Mouse (Mus musculus): ENCODE measurements around the gene Ehd4. TPM values are rescaled to one million over a fixed set of nuclear protein-coding genes. Genes with fewer than 3 reads are reported as not detected.
A peak's percentile ranks its signal among the peaks of the same experiment; 100 is the strongest.

Gene Ehd4
- polyA plus RNA-seq, 1 experiment from 2014 or later, result 17.4 TPM

GRCm38 (mm10) chr2:120125461-120125860, 28.9 kb downstream of the Ehd4 start:
- Histone ChIP-seq H3K4me2 (ENCODE audit: low read depth) (no peak overlapping the region), H3K4me3 (ENCODE audit: low read depth, low read length) (no peak overlapping the region), H3K4me1 (ENCODE audit: control insufficient read depth, insufficient read depth, low read length) (peaks cover 3% of the 10 kb centered on the region; the same call in 1 of the 2 replicates), H3K9me3 (ENCODE audit: control insufficient read depth, low read length) (no peaks in the 10 kb centered on the region), H3K27me3 (ENCODE audit: control insufficient read depth, insufficient read depth, low read length) (no peaks in the 10 kb centered on the region), H3K27ac (ENCODE audit: low read depth, low read length) (no peak overlapping the region), H3K36me3 (ENCODE audit: control insufficient read depth, insufficient read depth, low read length) (no peaks in the 10 kb centered on the region), H3K9ac (ENCODE audit: low read length) (no peak overlapping the region)
- DNase-seq (ENCODE audit: low spot score) (no peak), ATAC-seq (ENCODE audit: insufficient read depth, low FRiP score, low TSS enrichment) (no peak)
- WGBS, result 100% methylated on average over 1 of the region's 1 CpGs

DNA sequence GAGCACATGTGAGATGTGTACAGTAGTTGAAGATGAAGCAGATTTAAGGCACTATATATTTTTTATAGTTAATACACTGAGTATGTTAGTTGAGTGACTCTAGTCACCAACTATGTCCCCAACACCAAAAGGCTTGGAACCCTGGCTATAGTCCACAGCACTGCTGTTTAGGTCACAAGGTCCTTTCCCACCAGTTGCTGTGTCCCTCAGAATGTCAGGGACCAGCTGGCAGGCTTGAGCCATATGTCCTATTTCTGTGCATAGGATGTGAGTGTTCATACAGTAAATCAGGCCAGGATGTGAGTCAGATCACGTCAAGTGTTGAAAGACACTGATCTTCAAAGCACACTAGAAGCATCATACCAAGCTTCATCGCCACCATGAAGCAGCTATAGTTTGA, 29.5 kb downstream of the Ehd4 start:
- Histone ChIP-seq H3K9ac (ENCODE audit: low read length) (no peak overlapping the region), H3K4me3 (ENCODE audit: low read depth, low read length) (no peak overlapping the region), H3K4me2 (ENCODE audit: low read depth) (no peak overlapping the region), H3K27me3 (ENCODE audit: control insufficient read depth, insufficient read depth, low read length) (no peaks in the 10 kb centered on the region), H3K27ac (ENCODE audit: low read depth, low read length) (no peak overlapping the region), H3K36me3 (ENCODE audit: control insufficient read depth, insufficient read depth, low read length) (no peaks in the 10 kb centered on the region), H3K9me3 (ENCODE audit: control insufficient read depth, low read length) (no peaks in the 10 kb centered on the region), H3K4me1 (ENCODE audit: control insufficient read depth, insufficient read depth, low read length) (peaks cover 3% of the 10 kb centered on the region; the same call in 1 of the 2 replicates)
- WGBS, result 68% methylated on average over 2 of the region's 2 CpGs
- DNase-seq (ENCODE audit: low spot score), result no peak
- no peak for ATAC-seq (ENCODE audit: insufficient read depth, low FRiP score, low TSS enrichment)

DNA sequence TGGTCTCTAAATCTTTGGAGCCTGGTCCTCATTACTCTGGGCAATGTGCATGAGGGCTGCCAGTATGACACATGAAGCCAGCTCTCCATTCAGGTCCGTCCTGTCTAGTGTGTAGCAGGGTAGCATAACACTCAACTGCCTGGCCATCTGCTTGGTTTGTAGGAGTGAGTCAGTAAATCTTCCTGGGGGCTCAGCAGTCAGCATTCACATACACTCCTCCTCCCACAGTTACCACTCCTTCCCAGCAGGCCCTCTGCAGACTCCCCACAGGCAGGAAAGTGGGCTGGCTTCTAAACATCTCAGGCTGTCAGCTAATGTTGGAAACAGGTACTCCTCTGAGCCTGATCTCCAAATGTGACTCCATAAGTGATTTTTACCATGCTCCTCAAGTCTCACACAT, 30.3 kb downstream of the Ehd4 start:
- H3K9me3 ChIP-seq (ENCODE audit: control insufficient read depth, low read length), result no peaks in the 10 kb centered on the region
- H3K36me3 ChIP-seq (ENCODE audit: control insufficient read depth, insufficient read depth, low read length), result no peaks in the 10 kb centered on the region
- 23% methylated on average over 1 of the region's 1 CpGs for WGBS
- peak; percentile 19 for DNase-seq (ENCODE audit: low spot score)
- no peak for ATAC-seq (ENCODE audit: insufficient read depth, low FRiP score, low TSS enrichment)
- H3K4me2 ChIP-seq (ENCODE audit: low read depth), result no peak overlapping the region
- H3K4me1 ChIP-seq (ENCODE audit: control insufficient read depth, insufficient read depth, low read length), result no peaks in the 10 kb centered on the region
- H3K27me3 ChIP-seq (ENCODE audit: control insufficient read depth, insufficient read depth, low read length), result no peaks in the 10 kb centered on the region
- no peak overlapping the region for H3K4me3 ChIP-seq (ENCODE audit: low read depth, low read length)
- no peak overlapping the region for H3K27ac ChIP-seq (ENCODE audit: low read depth, low read length)
- H3K9ac ChIP-seq (ENCODE audit: low read length), result no peak overlapping the region

GRCm38 (mm10) chr2:120122983-120123382, 31.4 kb downstream of the Ehd4 start:
- Histone ChIP-seq H3K36me3 (ENCODE audit: control insufficient read depth, insufficient read depth, low read length) (no peaks in the 10 kb centered on the region), H3K9me3 (ENCODE audit: control insufficient read depth, low read length) (no peaks in the 10 kb centered on the region), H3K4me3 (ENCODE audit: low read depth, low read length) (no peak overlapping the region), H3K9ac (ENCODE audit: low read length) (no peak overlapping the region), H3K27me3 (ENCODE audit: control insufficient read depth, insufficient read depth, low read length) (no peaks in the 10 kb centered on the region), H3K27ac (ENCODE audit: low read depth, low read length) (no peak overlapping the region), H3K4me2 (ENCODE audit: low read depth) (no peak overlapping the region), H3K4me1 (ENCODE audit: control insufficient read depth, insufficient read depth, low read length) (no peaks in the 10 kb centered on the region)
- 93% methylated on average over 6 of the region's 6 CpGs for WGBS
- ATAC-seq (ENCODE audit: insufficient read depth, low FRiP score, low TSS enrichment), result no peak
- DNase-seq (ENCODE audit: low spot score), result no peak

DNA sequence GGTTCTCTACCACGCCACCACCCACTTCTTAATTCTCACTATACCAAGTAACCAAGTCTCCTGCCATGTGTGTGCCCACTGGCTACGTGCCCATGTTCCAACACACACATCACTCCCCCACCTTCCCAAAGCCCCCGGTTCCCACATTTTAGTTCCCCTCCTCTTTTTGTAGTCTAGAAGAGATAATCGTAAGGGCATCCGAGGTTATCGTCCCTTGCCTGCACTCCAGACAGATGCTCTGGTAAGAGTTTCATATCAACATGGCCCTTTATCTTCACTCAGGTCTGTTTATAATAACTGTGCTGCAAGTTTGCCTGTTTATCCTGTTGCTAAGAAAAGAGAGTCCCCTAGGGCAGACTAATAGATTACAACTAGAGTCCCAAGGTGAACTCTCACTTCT, 37.1 kb downstream of the Ehd4 start:
- DNase-seq (ENCODE audit: low spot score) (no peak), ATAC-seq (ENCODE audit: insufficient read depth, low FRiP score, low TSS enrichment) (no peak)
- Histone ChIP-seq H3K36me3 (ENCODE audit: control insufficient read depth, insufficient read depth, low read length) (no peaks in the 10 kb centered on the region), H3K4me2 (ENCODE audit: low read depth) (no peak overlapping the region), H3K4me3 (ENCODE audit: low read depth, low read length) (no peak overlapping the region), H3K4me1 (ENCODE audit: control insufficient read depth, insufficient read depth, low read length) (no peaks in the 10 kb centered on the region), H3K27ac (ENCODE audit: low read depth, low read length) (no peak overlapping the region), H3K9ac (ENCODE audit: low read length) (no peak overlapping the region), H3K27me3 (ENCODE audit: control insufficient read depth, insufficient read depth, low read length) (no peaks in the 10 kb centered on the region), H3K9me3 (ENCODE audit: control insufficient read depth, low read length) (no peaks in the 10 kb centered on the region)
- WGBS, result 94% methylated on average over 6 of the region's 6 CpGs

DNA sequence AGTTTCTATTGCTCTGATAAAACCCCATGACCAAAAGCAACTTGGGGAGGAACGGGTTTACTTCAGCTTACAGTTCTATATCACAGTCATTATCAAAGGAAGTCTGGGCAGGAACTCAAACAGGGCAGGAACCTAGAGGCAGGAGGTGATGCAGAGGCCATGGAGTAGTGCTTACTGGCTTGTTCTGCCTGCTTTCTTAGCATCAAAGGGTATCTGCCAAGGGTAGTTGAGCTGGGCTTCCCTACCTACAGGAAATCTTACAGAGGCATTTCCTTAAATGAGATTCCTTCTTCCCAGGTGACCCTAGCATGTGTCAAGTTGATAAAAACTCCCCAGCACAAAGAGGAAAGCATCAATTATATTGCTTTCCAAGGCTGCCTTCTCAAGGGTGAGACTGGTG, 38.0 kb downstream of the Ehd4 start:
- Histone ChIP-seq H3K9ac (ENCODE audit: low read length) (no peak overlapping the region), H3K9me3 (ENCODE audit: control insufficient read depth, low read length) (no peaks in the 10 kb centered on the region), H3K27me3 (ENCODE audit: control insufficient read depth, insufficient read depth, low read length) (no peaks in the 10 kb centered on the region), H3K4me2 (ENCODE audit: low read depth) (no peak overlapping the region), H3K36me3 (ENCODE audit: control insufficient read depth, insufficient read depth, low read length) (no peaks in the 10 kb centered on the region), H3K27ac (ENCODE audit: low read depth, low read length) (no peak overlapping the region), H3K4me3 (ENCODE audit: low read depth, low read length) (no peak overlapping the region), H3K4me1 (ENCODE audit: control insufficient read depth, insufficient read depth, low read length) (no peaks in the 10 kb centered on the region)
- no peak for ATAC-seq (ENCODE audit: insufficient read depth, low FRiP score, low TSS enrichment)
- DNase-seq (ENCODE audit: low spot score), result no peak
- 86% methylated on average over 1 of the region's 1 CpGs for WGBS

- Histone ChIP-seq H3K27ac (ENCODE audit: low read depth, low read length) (no peak overlapping the region), H3K4me2 (ENCODE audit: low read depth) (no peak overlapping the region), H3K4me1 (ENCODE audit: control insufficient read depth, insufficient read depth, low read length) (no peaks in the 10 kb centered on the region), H3K9me3 (ENCODE audit: control insufficient read depth, low read length) (no peaks in the 10 kb centered on the region), H3K9ac (ENCODE audit: low read length) (no peak overlapping the region), H3K36me3 (ENCODE audit: control insufficient read depth, insufficient read depth, low read length) (no peaks in the 10 kb centered on the region), H3K4me3 (ENCODE audit: low read depth, low read length) (no peak overlapping the region), H3K27me3 (ENCODE audit: control insufficient read depth, insufficient read depth, low read length) (no peaks in the 10 kb centered on the region)
- 74% methylated on average over 4 of the region's 4 CpGs for WGBS
- no peak for ATAC-seq (ENCODE audit: insufficient read depth, low FRiP score, low TSS enrichment)
- no peak for DNase-seq (ENCODE audit: low spot score)
Observed at GRCm38 (mm10) chr2:120114977-120115376, 39.4 kb downstream of the Ehd4 start.

DNA sequence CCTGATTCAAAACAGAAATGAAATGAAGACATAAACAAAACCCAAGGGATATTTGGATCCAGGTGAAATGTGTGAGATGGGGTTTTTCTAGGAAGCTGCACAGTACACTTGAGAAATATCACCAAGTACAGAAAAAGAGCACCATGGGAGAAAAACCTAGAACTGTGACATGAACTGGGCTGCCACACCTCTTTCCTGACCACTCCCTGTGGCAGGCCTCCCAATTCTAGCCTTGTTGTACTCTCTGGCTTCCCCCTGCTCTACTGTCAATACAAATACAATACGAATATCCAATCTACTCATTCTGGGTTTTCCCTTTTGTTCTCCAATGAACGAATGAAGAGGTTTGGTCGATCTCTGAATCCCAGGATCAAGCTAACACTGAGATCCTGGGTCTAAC, 40.4 kb downstream of the Ehd4 start:
- ATAC-seq (ENCODE audit: insufficient read depth, low FRiP score, low TSS enrichment) (no peak), DNase-seq (ENCODE audit: low spot score) (no peak)
- H3K36me3 ChIP-seq (ENCODE audit: control insufficient read depth, insufficient read depth, low read length), result no peaks in the 10 kb centered on the region
- no peak overlapping the region for H3K4me2 ChIP-seq (ENCODE audit: low read depth)
- no peak overlapping the region for H3K9ac ChIP-seq (ENCODE audit: low read length)
- 89% methylated on average over 3 of the region's 3 CpGs for WGBS
- no peak overlapping the region for H3K27ac ChIP-seq (ENCODE audit: low read depth, low read length)
- H3K4me3 ChIP-seq (ENCODE audit: low read depth, low read length), result no peak overlapping the region
- no peaks in the 10 kb centered on the region for H3K9me3 ChIP-seq (ENCODE audit: control insufficient read depth, low read length)
- no peaks in the 10 kb centered on the region for H3K27me3 ChIP-seq (ENCODE audit: control insufficient read depth, insufficient read depth, low read length)
- H3K4me1 ChIP-seq (ENCODE audit: control insufficient read depth, insufficient read depth, low read length), result no peaks in the 10 kb centered on the region

DNA sequence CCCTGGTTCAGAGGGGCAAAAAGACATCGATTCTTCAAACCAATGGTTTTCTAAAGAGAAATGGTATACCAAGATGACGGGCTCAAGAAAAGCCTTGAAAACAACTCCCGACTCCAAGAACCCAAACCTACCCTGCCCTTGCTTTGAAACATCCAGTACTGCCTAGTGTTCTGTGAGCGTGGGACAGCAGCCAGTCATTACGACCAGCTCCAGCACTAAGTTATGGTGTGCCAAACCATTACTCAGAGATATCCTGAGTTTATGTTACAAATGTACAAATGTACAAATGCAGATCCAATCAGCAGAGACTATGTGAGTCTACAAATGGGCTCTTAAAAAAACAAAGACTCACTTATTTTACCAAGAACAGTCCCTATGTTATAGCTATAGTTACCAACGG, 40.9 kb downstream of the Ehd4 start:
- DNase-seq (ENCODE audit: low spot score) (no peak), ATAC-seq (ENCODE audit: insufficient read depth, low FRiP score, low TSS enrichment) (no peak)
- H3K4me1 ChIP-seq (ENCODE audit: control insufficient read depth, insufficient read depth, low read length), result no peaks in the 10 kb centered on the region
- H3K9ac ChIP-seq (ENCODE audit: low read length), result no peak overlapping the region
- H3K4me2 ChIP-seq (ENCODE audit: low read depth), result no peak overlapping the region
- WGBS, result 89% methylated on average over 6 of the region's 6 CpGs
- H3K27me3 ChIP-seq (ENCODE audit: control insufficient read depth, insufficient read depth, low read length), result no peaks in the 10 kb centered on the region
- no peaks in the 10 kb centered on the region for H3K9me3 ChIP-seq (ENCODE audit: control insufficient read depth, low read length)
- H3K27ac ChIP-seq (ENCODE audit: low read depth, low read length), result no peak overlapping the region
- no peak overlapping the region for H3K4me3 ChIP-seq (ENCODE audit: low read depth, low read length)
- H3K36me3 ChIP-seq (ENCODE audit: control insufficient read depth, insufficient read depth, low read length), result no peaks in the 10 kb centered on the region
